Mouse (Mus musculus): ENCODE results near the gene Fam110a.
"Not testable (repeated sequence)": the region's sequence is repeated elsewhere in the genome, so short reads cannot be mapped to it uniquely, and the experiment has no call there.

Gene Fam110a

DNA sequence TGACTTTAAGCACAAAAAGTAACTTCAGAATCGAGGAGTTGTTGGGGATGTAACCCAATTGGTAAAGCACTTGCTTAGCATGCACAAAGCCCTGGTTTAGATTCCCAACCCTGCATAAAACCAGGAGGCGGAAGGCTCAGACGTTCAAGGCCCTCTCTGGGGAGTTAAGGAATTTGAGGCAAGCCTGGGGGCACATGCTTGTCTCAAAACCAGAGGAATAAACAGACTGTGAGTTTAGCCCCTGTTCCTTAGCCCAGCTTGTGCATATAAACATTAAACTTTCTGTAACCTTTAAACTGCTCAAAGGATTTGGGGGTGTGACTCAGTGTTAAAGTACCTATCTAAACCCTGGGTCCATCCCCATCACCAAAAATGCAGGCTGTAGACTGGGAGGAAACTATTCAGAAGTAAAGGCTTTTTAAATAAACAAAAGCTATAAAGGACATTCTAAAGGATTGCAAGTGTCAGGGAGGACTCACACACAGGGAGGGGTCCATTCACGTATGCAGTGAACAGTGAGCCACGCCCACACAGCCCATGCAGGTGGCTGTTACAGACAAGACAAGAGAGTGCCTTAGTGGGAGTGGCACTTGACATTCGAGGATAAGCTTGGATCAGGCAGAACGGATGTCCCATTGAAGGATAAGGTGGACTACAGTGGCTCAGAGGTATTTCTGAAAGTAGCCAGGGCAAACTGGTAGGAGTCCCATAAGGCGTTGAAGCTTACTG lies 17.9 kb upstream of the Fam110a start:
- DNase-seq (ENCODE audit: low read depth, low spot score) = peak; percentile 72

DNA sequence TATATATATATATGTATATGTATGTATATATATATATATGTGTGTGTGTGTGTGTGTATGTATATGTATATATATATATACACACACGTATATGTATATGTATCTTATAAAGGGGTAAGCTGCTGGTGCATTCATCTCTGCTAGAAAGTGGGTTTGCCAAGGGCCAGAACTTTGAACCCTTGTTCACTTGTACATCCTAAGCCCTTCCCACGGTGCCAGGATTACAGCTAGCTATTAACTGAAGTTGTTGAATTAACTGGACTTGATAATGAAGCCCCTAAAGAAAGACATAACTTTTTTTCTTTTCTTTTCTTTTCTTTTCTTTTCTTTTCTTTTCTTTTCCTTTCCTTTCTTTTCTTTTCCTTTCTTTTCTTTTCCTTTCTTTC lies 17.2 kb upstream of the Fam110a start:
- DNase-seq (ENCODE audit: low read depth, low spot score) = not testable (repeated sequence)

DNA sequence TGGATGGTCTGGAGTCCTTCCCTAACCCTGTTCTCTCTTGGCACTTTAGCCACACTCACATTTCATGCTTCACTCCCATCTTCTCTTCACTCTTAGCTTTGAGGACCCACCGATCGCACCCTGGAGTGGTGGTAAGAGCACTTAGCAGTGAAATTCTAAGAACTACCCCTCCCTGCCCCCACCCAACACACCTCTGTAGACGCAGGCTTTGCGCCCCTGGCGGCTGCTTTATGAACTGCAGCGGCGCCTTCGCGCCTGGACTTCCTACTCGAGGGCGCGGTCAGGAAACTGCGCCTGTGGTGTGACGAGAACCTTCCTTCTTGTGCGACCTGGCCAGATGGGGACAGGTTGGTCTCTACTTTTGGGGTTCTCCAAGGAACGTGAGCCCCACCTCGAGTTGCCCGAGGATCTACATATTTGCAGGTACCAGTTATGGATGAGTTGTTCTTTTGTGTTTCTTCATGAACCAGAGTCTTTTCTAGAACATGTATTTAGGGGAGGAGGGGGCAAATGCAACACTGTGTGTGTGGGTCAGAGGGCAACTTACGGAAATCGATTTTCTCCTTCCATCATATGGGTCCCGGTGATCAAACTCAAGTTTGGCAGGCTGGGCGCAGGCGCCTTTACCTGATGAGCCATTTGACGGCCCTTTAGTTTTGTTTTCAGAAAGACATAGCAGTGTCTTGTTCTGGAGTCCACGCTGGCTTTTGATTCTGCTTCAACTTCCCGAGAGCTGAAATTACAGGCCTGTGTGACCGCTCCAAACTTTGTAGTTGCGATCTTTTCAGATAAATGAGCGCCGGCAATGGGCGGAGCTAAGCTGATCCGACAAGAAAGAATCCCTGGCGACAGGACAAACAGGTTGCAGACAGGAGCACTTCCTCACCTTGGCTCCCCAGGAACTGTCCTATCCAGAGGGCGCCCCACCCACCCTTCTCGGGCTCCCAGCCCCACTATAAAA lies 16.5 kb upstream of the Fam110a start, which contains the start of gene Slc52a3:
Gene Slc52a3 (plus strand): TSS at position 283 of the 961 bp plus-strand sequence.
- peak; percentile 87 for DNase-seq (ENCODE audit: low read depth, low spot score)

DNA sequence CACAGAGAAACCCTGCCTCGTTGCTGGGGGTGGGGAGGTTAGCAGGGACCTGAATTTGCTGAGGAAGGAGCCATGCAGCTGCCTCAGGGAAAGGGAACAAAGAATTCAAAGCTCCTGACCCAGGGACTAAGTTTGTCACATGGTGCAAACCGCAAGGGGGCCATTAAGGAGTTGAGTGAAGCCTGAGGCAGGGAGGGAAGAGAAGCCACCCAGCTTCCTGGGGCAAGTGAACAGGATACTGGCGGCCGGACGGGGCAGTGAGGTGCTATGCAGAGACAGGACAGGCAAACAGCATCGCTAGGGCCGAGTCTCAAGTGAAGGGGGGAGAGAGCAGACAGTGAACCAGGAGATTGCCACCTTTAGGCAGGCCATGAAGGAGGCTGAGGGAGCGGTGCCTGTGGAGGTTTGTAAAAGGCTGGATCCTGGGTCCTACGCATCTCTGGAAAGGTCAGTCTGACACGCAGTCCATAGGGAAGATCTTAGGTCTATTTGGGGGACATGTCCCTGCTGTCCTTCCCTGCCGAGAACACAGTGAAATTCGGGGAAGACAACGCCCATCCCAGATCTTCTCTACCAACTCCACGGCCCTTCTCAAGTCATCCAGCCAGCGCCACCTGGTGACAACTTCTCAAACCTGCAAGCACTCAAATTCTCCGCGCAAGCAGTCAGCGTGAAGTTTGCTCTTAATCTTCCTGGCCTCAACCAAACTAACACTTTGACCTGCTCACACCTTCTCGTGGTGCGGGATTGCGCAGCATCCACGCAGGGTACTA lies 14.5 kb upstream of the Fam110a start:
- DNase-seq (ENCODE audit: low read depth, low spot score) = peak; percentile 87

DNA sequence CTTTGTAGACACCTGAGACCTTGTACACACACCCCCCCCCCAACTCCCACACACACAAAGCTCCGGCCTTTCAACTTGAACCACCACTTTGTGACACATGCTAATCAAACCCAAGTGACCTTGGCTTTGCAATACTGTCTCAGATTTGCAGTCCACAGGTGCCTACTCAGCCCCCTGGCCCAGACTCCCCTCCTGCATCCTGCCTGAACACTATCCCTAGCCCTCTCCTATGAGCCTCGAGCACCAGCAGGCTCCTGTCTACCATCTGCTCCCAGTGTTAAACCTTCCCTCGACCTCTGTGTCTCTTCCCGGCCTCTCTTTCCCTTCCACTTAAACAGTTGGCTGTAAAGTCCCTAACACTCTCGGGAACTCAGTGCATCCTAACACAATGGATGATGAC lies 11.4 kb upstream of the Fam110a start:
- DNase-seq (ENCODE audit: low read depth, low spot score) = no peak

DNA sequence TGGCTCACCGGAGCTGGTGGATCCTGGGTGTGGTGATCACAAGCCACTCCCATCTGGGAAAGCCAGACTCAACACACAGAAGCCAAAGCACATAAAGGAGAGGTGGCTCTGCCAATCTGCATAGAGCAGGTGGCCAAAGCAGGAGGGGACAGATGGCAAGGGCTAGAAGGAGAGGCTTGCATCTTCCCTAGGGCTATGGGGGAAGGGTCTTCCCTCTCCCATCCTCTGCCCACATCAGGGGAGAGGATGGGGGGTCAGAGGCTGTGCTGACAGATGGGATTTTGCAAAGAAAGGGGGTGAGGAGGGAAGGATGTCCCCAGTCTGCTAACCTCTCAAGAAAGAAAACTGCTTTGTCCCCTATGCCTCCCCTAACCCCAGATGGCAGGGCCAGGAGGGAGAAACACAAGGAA lies 11.0 kb upstream of the Fam110a start:
- DNase-seq (ENCODE audit: low read depth, low spot score) = no peak

DNA sequence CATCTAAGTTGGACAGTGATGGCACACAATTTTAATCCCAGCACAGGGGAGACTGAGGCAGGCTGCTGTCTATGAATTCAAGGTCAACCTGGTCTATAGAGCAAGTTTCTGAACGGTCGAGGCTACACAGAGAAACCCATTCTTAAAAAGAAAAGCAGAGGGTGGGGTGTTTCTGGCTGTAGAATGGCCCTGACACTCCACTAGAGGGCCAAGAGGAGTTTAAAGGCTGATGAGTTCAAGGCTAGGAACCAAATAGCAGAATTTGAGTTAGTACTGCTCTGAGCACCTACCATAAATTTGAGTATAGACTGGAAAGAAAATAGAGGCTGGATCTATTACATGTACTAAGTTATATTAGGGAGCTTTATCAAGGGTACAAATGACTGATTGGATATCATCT lies 9.0 kb upstream of the Fam110a start:
- no peak for DNase-seq (ENCODE audit: low read depth, low spot score)

DNA sequence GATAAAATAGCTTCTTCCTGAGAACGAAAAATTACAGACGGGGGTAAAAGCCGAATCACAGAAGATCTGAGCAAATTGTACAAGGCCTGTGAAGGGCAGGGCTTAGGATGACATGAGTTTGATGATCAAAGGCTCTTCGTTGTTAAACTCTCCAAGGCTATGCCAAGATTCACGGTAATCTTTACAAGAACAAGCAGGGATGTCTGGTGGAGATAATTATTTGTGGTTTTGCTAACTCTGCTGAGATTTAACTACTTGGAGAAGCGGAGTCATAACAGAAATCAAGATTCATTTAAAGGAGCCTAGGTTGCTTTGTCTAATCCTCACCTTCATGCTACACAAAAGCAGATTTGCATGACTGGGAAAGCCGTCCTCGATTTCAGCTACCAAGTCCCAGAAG lies 6.9 kb upstream of the Fam110a start:
- DNase-seq (ENCODE audit: low read depth, low spot score) = no peak

DNA sequence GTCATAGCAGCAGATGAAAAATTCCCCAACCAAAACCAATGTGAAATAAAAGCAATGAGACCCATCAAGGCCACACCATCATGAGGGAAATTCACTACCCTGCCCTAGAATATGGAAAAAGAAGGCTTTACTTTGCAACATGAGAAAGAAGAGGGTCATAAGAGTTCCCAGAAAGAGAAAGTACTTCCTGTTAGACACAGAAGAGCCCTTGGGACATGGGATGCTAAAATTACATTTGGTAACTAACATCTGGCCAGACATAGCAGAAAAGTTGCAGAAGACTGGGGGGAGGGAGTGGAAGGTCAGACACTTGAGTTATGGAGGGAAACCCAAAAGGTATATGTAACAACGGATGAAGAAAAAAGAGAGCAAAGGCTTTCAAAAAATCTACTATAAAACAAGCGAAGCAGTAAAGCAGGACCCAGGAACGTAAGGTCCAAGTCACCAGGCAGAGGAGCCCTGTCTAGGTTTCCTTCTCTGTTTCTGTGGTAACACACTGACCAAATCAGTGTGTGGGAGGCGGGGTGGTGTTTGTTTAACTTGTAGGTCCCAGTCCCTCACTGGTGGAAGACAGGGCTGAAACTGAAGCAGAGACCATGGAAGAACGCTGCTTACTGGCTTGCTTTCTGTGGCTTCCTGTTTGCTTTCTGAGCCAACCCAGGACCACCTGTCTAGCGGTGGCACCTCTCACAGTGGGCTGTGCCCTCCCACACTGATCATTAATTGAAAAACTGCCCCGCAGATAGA lies 5.6 kb upstream of the Fam110a start:
- DNase-seq (ENCODE audit: low read depth, low spot score) = no peak

DNA sequence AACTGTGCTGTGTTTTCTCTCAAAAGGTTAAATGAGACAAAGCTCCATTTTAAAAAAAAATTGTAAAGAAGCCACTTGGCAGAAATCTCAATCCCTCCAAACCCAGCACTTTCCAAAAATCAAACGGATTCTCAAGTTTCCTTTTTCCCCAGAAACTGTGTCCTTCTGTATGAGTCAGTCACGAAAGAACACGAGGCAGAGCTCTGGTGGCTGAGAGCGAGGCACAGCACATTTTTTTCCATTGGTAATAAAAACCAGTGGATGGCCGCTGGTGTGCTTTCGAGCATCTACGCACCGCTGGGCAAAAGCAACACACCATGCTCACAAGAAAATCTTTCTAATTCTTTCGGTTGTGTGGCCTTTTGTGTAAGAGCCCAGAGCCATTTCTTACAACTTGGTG lies 4.0 kb upstream of the Fam110a start:
- DNase-seq (ENCODE audit: low read depth, low spot score) = no peak

DNA sequence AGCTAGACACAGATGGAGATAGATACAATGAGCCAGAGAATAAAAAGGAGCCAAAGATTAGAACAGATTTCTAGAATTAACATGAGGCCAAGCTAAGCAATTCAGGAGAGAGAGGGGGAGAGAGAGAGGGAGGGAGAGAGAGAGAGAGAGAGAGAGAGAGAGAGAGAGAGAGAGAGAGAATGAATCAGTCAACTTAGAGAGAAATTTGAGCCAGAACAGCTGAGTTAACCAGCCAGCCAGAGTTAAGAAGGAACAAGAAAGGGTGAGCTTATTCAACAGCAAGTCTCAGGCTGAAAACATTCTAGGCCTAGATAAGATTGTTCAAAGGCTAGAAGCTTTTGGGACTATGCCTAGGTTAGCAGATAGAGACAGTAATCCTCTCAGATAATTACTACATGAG lies 2.5 kb upstream of the Fam110a start:
- no peak for DNase-seq (ENCODE audit: low read depth, low spot score)

DNA sequence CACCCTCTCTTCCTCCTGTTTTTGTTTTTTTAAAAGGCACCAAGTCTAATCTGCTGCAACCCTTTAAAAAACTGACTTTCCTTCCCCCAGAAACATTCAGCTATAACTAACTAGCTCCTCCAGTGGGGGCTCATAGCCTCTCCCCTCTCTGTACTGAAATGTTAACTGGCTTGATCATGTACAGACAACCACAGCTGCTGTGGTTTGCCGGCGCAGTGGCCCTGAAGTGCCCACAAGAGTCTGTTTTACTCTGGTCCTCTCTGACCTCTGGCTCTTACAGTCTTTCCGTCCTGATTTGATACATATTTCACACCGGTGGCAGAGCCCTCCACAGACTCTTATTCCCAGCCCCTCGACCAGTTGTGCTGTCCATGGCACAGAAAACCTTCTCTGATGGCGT lies 1.2 kb upstream of the Fam110a start:
- no peak for DNase-seq (ENCODE audit: low read depth, low spot score)

DNA sequence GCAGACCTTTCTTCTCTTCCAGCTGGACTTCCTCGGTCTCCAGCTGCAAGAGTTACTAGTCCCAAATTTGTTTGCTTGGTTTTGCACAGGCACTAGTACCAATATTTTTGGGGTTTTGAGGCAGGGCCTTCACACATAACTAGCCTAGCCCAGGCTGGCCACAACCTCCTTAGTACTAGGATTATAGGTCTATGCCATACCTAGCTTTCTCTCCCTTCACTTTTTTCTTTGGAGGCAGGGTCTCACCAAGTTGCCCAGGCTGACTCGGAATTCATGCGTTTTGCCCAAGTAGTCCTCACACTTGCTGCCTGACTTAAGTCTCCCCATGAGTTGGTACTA lies 305 bp upstream of the Fam110a start:
- no peak for DNase-seq (ENCODE audit: low read depth, low spot score)

DNA sequence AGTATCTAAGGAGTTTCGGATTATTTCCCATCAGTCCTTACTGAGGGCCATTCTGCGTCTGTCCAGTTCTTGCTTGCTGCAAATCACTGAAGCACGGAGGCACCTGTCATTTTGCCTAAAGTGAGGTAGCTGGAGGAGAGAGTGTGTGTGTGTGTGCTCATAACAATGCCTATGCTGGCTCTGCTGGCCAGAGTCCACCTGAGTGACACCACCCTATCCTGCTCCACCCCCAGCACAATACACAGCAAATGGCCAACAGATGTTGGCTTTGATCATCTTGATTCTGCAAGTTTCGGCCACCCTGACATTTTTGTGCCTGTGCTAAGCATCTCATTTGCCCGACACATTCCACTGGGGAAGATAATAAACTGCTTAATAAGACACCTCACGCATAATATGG lies 1.5 kb downstream of the Fam110a start:
- DNase-seq (ENCODE audit: low read depth, low spot score) = no peak

DNA sequence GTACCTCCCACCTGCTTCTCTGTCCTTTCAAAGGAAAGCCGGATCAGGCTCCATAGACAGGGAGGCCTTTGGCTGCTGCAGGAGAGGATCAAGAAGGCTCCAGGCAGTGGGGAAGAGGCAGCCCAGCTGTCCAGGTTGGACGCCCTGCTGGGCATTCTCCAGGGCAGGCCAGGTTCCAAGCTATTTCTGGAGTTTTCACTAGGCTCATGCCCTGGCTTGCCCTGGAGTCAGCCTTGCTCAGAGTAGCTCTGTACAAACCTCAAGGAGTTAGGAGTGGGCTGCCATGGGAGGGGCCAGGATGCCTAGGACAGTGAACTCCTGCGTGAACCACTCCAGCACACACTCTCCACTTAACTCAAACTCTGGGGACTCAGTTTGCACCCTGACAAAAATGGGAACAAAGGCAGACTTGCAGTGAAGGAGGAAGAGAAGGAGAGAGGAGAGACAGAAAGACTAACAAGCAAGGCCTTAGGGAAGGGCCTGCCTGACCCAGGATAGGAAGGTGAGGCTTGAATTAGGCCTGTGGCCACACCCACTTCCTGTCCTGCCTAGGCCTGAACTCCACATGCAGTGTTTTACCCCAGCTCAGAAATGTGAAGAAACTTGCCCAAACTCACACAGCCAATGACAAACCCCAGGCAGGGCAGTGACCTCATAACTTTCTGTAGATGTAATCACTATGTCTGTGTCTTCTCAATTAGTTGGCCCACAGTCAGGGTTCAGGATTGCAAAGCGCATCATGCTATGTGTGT lies 2.2 kb downstream of the Fam110a start:
- DNase-seq (ENCODE audit: low read depth, low spot score) = peak; percentile 78

DNA sequence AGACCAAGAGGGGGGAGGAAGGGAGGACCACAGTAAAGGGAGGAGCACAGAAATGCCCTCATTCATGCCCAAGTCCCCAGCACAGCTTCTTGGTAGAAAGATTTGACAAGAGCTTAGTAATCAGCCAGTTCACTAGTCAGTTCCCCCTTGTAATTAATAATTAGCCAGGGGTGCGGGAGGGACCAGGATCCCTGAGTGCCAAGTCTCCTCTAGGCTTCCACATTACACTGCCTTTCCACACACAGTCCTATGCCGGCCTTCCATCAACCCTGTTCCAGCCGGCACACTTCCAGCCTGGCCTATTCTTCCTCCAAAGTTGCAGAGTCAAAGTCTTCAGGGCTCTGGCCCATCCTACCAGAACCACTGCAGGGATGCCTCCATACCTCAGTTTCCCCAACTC lies 4.0 kb downstream of the Fam110a start:
- DNase-seq (ENCODE audit: low read depth, low spot score) = no peak

DNA sequence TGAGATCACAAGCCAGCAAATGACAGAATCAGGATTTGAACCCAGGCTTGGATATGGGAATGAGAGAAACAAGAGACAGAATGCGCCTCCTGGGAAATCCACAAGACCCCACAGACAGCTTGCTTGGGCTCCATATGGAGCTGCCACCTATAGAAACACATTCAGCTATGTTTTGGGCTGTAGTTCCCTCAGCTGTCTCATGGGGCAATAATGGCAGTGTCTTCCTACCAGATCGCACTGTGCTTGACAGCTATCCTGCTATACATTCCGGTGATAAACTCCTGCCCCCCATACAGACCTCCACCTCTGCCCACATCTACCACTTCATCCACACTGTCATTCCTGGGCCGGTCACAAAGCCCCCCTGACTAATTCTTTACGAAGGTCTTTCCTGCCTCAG lies 4.7 kb downstream of the Fam110a start:
- no peak for DNase-seq (ENCODE audit: low read depth, low spot score)

DNA sequence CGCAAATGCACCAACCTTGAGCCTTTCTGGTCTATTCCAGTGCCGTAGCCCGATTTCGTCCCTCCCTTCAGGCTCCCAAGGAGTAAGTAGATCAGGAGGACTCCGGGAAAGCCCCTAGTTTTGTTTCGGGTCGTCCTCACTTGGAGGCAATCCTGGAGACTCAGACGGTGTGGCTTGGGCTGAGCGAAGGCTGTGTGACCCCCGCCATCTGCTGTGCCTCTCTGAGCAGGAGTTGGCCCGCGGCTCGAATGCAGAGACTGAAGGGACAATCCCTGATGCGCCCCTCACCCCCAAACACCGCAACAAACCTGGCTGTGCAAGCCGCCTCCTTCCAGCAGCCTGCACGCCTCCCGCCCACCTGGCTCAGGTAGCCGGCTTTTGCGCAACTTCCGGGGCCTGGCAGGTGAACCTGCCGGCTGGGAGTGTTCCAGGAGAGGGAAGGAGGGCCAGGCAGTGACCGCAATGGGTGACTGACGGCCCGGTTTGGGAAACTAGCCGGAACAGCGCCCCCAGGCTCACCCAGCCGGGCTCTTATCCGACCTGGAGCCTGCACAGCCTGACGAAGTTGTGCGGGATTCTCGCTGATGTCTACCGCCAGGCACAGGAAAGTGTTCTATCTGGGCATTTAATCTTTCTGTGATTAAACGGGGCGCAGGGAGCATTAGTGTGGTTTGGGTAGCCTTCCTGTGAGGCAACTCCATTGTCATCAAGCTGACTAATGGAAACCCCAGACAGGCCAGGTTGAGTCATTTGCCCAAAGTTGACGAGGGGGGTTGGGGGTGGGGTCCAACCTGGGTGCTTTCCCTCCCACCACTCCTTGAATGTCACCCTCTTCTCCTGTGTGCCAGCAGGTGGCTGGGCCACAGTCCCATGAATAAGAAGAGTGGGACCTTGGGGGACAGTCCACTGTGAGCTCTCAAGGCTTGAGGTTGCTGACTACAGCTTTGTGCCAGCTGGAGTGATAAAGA lies 6.1 kb downstream of the Fam110a start:
- no peak for DNase-seq (ENCODE audit: low read depth, low spot score)

DNA sequence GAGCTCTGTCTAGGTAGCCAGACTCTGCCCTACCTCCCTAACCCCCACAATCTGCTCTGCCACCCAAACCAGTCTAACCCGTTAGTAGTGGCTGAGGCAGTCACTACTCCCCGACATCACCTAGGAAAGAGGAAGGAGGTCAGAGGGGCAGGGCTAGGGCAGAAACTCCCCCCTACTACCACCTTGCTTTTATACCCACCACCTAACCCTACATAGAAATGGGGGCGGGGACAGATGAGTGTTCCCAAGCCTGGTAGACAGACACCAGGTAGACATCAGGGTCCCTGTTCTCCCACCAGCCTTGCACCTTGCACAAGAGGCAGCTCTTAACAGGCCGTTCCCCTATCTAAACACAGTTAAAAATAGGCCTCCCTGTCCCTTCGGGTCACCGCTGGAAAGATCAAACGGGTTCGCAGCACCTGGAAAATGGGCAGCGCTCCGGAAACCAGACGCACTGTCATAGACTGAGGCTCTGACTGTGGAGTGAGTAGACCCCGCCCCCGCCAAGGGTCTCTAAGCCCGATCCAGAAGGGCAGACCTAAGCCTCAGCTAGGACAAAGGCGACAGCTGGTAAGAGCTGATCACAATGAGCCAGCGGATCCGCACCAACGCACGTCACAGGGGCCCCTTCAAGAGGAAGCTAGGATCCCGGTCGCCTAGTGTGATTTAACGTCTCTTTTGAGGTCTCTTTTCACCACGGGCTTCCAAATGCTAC lies 7.0 kb downstream of the Fam110a start:
- DNase-seq (ENCODE audit: low read depth, low spot score) = peak; percentile 70
